ENCODE assay signal across 35 mouse cellular contexts in the genomic region with DNA sequence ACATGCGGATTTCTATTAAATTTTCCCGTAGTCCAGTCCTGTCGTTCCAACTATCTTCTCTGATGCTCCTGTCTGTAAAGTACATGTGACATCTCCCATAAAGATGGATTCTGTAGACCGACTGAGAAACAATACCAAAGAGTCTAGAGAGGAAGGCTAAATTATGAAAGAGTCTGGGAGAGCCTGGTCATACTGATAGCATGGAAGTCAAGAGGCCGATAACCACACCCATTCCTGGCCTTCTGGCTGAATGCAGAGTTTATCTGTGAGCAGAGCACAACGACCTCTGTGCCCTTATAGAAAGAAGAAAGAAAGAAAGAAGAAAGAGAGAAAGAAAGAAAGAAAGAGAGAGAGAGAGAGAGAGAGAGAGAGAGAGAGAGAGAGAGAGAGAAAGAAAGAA.
"Had no signal": no experiment of that assay in that cellular context is flagged by ENCODE, and none has a peak within 500 bp of the region (broad histone marks: within the 10 kb centered on the region; RNA-seq: fewer than 3 reads in every experiment).

No protein-coding gene starts in this region.

- H3K36me3 ChIP-seq: heart, embryonic 10.5 days; heart, embryonic 12.5 days; heart, embryonic 15.5 days; hindbrain, embryonic 10.5 days; hindbrain, embryonic 12.5 days; hindbrain, embryonic 13.5 days; hindbrain, embryonic 15.5 days; intestine, embryonic 15.5 days; kidney, embryonic 15.5 days had no signal

- H3K4me3 ChIP-seq: heart, embryonic 10.5 days; heart, embryonic 12.5 days; heart, embryonic 13.5 days; heart, embryonic 15.5 days; hindbrain, embryonic 10.5 days; hindbrain, embryonic 12.5 days; hindbrain, embryonic 13.5 days; hindbrain, embryonic 15.5 days; intestine, embryonic 15.5 days; kidney, embryonic 15.5 days; layer of hippocampus, adult 2 months had no signal

- H3K27ac ChIP-seq: heart, embryonic 10.5 days; heart, embryonic 13.5 days; heart, embryonic 15.5 days; hindbrain, embryonic 10.5 days; hindbrain, embryonic 12.5 days; hindbrain, embryonic 13.5 days; hindbrain, embryonic 14.5 days; hindbrain, embryonic 15.5 days; hindbrain, postnatal 0 days; intestine, embryonic 15.5 days; kidney, embryonic 15.5 days; kidney, postnatal 0 days; layer of hippocampus, adult 2 months had no signal

- H3K4me1 ChIP-seq: heart, embryonic 10.5 days; heart, embryonic 12.5 days; heart, embryonic 13.5 days; heart, embryonic 15.5 days; hindbrain, embryonic 10.5 days; hindbrain, embryonic 12.5 days; hindbrain, embryonic 13.5 days; hindbrain, embryonic 15.5 days; intestine, embryonic 15.5 days; kidney, embryonic 15.5 days had no signal

- DNase-seq: heart, postnatal 10 days; heart, postnatal 14 days; heart, postnatal 36 days; heart, postnatal 4 days; kidney, adult 11 months; kidney, adult 18-20 months; kidney, adult 2 months; kidney, adult 8-10 months; kidney, adult 9 months; kidney, postnatal 10 days; kidney, postnatal 14 days; kidney, postnatal 25 days; kidney, postnatal 36 days; kidney, postnatal 4 days; layer of hippocampus, adult 9-11 months; layer of hippocampus, postnatal 36 days had no signal

- H3K9ac ChIP-seq: heart, embryonic 12.5 days; heart, embryonic 13.5 days; heart, embryonic 15.5 days; hindbrain, embryonic 12.5 days; hindbrain, embryonic 13.5 days; hindbrain, embryonic 14.5 days; hindbrain, embryonic 15.5 days; intestine, embryonic 15.5 days; kidney, embryonic 15.5 days had no signal

- H3K27me3 ChIP-seq: heart, embryonic 12.5 days; heart, embryonic 13.5 days; heart, embryonic 15.5 days; hindbrain, embryonic 12.5 days; hindbrain, embryonic 13.5 days; hindbrain, embryonic 15.5 days; intestine, embryonic 15.5 days; kidney, embryonic 15.5 days had no signal

- ATAC-seq: hindbrain, embryonic 16.5 days; hindbrain, postnatal 0 days; inflammation-experienced regulatory T-cells, adult 6 months; intestine, embryonic 15.5 days; intestine, embryonic 16.5 days; intestine, postnatal 0 days had no signal

- H3K9me3 ChIP-seq: heart, embryonic 10.5 days; heart, embryonic 12.5 days; heart, embryonic 13.5 days; heart, embryonic 15.5 days; hindbrain, embryonic 10.5 days; hindbrain, embryonic 12.5 days; hindbrain, embryonic 13.5 days; hindbrain, embryonic 15.5 days; intestine, embryonic 15.5 days; kidney, embryonic 15.5 days had no signal

- H3K4me2 ChIP-seq: heart, embryonic 11.5 days; heart, embryonic 12.5 days; heart, embryonic 13.5 days; heart, embryonic 15.5 days; hindbrain, embryonic 12.5 days; hindbrain, embryonic 13.5 days; hindbrain, embryonic 14.5 days; hindbrain, embryonic 15.5 days; intestine, embryonic 15.5 days; kidney, embryonic 15.5 days had no signal
